ENCODE assay signal across 19 mouse cellular contexts in genomic region chr12:71418186-71418585, GRCm38 (mm10).
DNase-seq lines count a peak whose midpoint lies in the region; ATAC-seq and TF ChIP-seq lines count a peak whose summit lies in the region.
"Had no signal": no experiment of that assay in that cellular context is flagged by ENCODE, and none has a peak within 500 bp of the region (broad histone marks: within the 10 kb centered on the region; RNA-seq: fewer than 3 reads in every experiment).

No protein-coding gene starts in this region.

- H3K27ac ChIP-seq in kidney, embryonic 15.5 days: 0 out of 2 replicates have a peak overlapping the region, but pooled peaks have one; percentile 13
- H3K27ac ChIP-seq in embryonic fibroblast, embryonic 13.5 days (ENCODE audit: insufficient read depth, low read length): peak overlapping the region; percentile 78
- H3K27ac ChIP-seq: embryonic facial prominence, embryonic 10.5 days; hindbrain, embryonic 12.5 days; intestine, embryonic 15.5 days; layer of hippocampus, adult 2 months; limb, embryonic 15.5 days; midbrain, embryonic 15.5 days had no signal

- H3K4me2 ChIP-seq in kidney, embryonic 15.5 days: no peak overlapping the region
- H3K4me2 ChIP-seq: hindbrain, embryonic 12.5 days; intestine, embryonic 15.5 days; limb, embryonic 15.5 days; midbrain, embryonic 15.5 days had no signal

- no peak for ATAC-seq in kidney, embryonic 15.5 days (replicated peaks; ENCODE audit: low FRiP score)
- ATAC-seq: activated CD4-positive, CD25-positive, alpha-beta regulatory T cell, adult 4 months; forebrain, postnatal 0 days; intestine, embryonic 15.5 days; liver, postnatal 0 days; midbrain, embryonic 15.5 days had no signal

- intact Hi-C loops in heart, postnatal 25 days (cut with DNase I): no loop called here

- H3K27me3 ChIP-seq in kidney, embryonic 15.5 days: no peaks in the 10 kb centered on the region
- H3K27me3 ChIP-seq: hindbrain, embryonic 12.5 days; intestine, embryonic 15.5 days; limb, embryonic 15.5 days; midbrain, embryonic 15.5 days had no signal

- no peaks in the 10 kb centered on the region for H3K36me3 ChIP-seq in kidney, embryonic 15.5 days
- H3K36me3 ChIP-seq: embryonic facial prominence, embryonic 10.5 days; hindbrain, embryonic 12.5 days; intestine, embryonic 15.5 days; limb, embryonic 15.5 days; midbrain, embryonic 15.5 days had no signal

- peak; percentile 40 to 52 for DNase-seq in adrenal gland, adult (ENCODE audit: inconsistent age in 2 of 2, low spot score in 1 of 2)
- DNase-seq in adrenal gland, adult 8-10 months: no peak
- no peak for DNase-seq in kidney, adult 18-20 months
- DNase-seq in heart, postnatal 25 days (ENCODE audit: low spot score): peak; percentile 39
- no peak for DNase-seq in thymus, postnatal 4 days
- DNase-seq in right cerebral cortex, adult 2 months (ENCODE audit: low spot score in 2 of 2): no peak
- DNase-seq: cerebellum, adult 11 months; cerebellum, postnatal 36 days; forebrain, postnatal 0 days; liver, postnatal 0 days had no signal

- no peak for TF ChIP-seq POLR2A in embryonic fibroblast, embryonic 13.5 days (IDR thresholded peaks at IDR 0.05; ENCODE audit: low read depth, low read length)

- H3K9me3 ChIP-seq in kidney, embryonic 15.5 days (replicated peaks): no peaks in the 10 kb centered on the region
- H3K9me3 ChIP-seq: embryonic facial prominence, embryonic 10.5 days; hindbrain, embryonic 12.5 days; intestine, embryonic 15.5 days; limb, embryonic 15.5 days; midbrain, embryonic 15.5 days had no signal

- peaks cover 6% of the 10 kb centered on the region; the same call in 1 of the 2 replicates for H3K4me1 ChIP-seq in kidney, embryonic 15.5 days
- peaks cover 9% of the 10 kb centered on the region for H3K4me1 ChIP-seq in embryonic fibroblast, embryonic 13.5 days (ENCODE audit: control insufficient read depth, insufficient read depth, low read length)
- H3K4me1 ChIP-seq: hindbrain, embryonic 12.5 days; intestine, embryonic 15.5 days; limb, embryonic 15.5 days; midbrain, embryonic 15.5 days had no signal

- H3K4me3 ChIP-seq in kidney, embryonic 15.5 days (replicated peaks): no peak overlapping the region
- H3K4me3 ChIP-seq in embryonic fibroblast, embryonic 13.5 days (ENCODE audit: insufficient read depth, low read length): no peak overlapping the region
- H3K4me3 ChIP-seq: embryonic facial prominence, embryonic 10.5 days; hindbrain, embryonic 12.5 days; intestine, embryonic 15.5 days; layer of hippocampus, adult 2 months; limb, embryonic 15.5 days; midbrain, embryonic 15.5 days had no signal

- no peak overlapping the region for H3K9ac ChIP-seq in kidney, embryonic 15.5 days
- H3K9ac ChIP-seq: forebrain, postnatal 0 days; hindbrain, embryonic 12.5 days; intestine, embryonic 15.5 days; limb, embryonic 15.5 days; liver, postnatal 0 days; midbrain, embryonic 15.5 days had no signal

- no peak for TF ChIP-seq CTCF in embryonic fibroblast, embryonic 13.5 days (IDR thresholded peaks at IDR 0.05; ENCODE audit: borderline replicate concordance, insufficient read depth, low read length)

- 48% methylated on average over 7 of the region's 7 CpGs for WGBS in kidney, embryonic 15.5 days

Comparison
In these comparisons a context has a peak if more than half of its experiments do, and no peak if none do; other contexts are left out.
1. DNase-seq: peak in adrenal gland, adult (2 of 2) and heart, postnatal 25 days (single experiment); none in adrenal gland, adult 8-10 months (single experiment), kidney, adult 18-20 months (single experiment), thymus, postnatal 4 days (single experiment) and right cerebral cortex, adult 2 months (0 of 2).